Mouse (Mus musculus) right cerebral cortex, postnatal 36 days (tissue): ENCODE data around the gene Wfdc3.
A peak's percentile ranks its signal among the peaks of the same experiment; 100 is the strongest.

Experiments used
- DNase-seq, 2 experiments: peaks; one replicate each; pipeline ENCODE4 v3.0.0; 2022; ENCODE audit warnings: low spot score in 2 of 2, mixed read lengths in 1 of 2

The Wfdc3 gene

DNA sequence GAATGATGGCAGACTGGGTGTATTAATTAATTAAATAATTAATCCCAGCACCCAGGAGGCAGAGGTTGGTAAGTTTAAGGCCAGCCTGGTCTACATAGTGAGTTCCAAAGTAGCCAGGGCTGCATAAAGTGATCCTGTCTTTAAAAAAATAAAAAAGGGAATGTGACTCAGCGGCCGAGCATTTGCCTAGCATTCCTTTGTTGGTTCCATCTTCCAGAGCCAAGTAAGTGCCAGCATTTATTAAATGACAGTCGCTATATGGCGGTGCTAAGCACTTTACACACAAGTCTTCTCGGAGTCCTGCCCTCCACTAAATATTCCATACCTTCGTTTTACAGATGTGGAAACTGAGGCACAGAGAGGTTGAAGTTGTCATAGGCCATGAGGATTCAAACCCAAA is 30.4 kb upstream of the Wfdc3 start:
- DNase-seq = no peak

DNA sequence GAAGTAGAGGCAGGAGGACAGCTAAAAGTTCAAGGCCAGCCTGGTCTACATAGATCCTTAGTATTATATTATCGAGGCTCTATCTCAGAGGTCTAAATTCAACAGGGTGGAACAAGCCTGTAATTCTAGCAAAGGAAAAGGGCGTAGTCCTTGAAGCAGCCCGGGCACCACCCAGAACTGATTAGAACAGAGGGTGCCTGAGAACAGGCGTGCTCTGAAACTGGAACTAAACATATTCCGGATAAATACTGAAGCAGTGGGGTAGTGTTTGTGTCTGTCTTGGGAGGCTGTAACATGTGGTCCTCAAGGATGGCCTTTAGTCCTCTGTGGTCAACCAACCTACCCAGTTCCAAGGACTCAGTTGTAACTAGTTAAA is 28.2 kb upstream of the Wfdc3 start:
- DNase-seq = no peak

DNA sequence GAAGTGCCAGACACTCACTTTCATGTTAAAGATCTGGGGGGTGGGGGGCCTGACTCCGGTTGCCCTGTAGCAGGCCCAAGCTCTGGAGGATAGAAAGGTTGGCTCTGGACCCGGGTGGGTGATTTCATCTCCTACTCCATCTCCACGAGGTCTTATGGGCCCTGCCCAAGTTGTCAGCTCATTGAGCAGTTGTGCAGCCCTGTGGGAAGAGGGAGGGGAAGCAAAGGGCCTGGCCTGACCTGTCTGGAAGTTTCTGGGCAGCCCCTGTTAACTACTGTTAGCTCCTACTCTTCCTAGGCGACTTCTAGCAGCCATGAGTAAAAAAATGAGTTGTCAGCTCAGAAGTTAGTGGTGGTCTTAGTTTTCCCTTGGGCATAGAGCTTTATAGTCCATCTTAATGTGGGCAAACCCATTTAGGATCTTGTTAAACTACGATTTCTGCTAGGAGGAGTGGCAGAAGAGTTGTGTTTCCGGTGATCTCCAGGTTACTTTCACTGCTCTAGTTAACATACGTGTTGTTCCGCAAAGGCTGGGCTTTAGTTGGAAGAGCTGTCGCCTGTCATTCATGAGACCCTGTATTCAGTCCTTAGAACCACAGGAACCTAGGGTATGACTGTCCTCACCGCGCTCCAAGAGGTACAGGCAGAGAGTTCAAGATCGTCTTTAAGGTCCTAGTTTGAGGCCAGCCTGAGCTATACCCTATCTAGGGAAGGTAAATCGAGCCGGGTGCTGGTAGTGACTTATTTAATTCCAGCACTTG is 27.7 kb upstream of the Wfdc3 start:
- DNase-seq = no peak

DNA sequence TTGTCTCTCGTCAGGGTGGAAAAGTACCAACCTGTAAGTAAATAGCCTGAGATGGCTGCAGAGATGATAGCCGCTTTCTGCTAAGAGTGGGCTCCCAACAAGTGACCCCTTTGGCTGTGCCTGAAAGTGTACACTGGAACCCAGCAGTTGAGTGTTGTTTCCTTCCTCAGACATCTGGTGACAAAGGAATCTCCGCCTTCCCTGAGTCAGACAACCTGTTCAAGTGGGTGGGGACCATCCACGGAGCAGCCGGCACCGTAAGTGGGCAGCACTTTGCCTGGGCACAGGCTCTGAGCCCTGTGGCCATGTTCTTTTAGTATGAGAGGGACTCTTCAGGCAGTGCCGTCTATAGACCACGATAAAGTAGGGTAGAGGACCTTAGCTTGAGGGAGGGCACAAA is 25.4 kb upstream of the Wfdc3 start:
- no peak for DNase-seq

DNA sequence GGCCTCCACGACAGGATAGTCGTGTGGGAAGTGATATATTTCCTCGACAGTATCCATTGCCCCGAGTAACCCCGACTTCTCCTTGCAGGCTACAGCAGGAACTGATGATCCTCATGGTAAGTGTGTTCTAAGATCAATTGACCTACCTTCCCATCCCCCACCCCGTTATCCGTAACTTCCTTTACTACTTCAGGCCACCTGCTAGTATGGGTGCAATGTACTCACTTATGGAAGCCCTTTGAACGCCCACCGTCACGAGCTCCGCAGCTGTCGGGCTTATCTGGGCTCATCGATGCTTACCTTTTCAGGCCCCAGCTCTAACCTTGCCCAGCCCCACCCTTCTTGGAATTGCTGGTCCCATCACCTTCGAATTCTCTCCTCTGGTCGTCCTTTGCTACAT is 24.5 kb upstream of the Wfdc3 start:
- no peak for DNase-seq

DNA sequence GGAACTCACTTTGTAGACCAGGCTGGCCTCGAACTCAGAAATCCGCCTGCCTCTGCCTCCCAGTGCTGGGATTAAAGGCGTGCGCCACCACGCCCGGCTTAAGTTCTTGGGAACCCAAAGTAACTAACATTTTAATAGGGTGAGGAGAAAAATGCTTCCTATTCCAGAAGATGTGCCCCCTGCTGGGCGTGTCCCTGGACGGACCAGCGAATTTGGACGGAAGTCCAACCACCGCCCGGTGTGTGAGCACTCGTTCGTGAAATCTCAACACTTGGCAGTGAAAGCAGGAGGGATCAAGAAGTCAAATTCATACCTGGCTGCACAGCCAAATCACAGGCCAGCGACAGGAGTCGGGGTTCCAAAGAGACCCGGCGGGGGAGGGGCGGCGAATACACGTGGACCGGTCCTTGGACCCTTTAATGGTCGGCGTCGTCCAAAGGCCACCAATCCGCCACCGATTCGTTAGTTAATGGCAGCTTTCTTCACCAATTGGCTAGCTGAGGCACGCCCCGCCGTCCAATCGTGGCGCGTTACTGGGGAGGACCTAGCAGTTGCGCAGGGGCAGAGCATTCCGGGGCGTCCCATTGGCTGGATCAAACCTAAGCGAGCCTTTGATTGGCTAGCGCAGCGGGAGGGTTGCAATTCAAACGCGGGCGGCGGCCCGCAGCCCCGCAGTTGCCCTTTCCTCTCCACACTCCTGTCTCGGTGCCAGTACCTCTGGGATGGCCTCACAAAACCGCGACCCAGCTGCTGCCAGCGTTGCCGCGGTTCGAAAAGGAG is 23.7 kb upstream of the Wfdc3 start, which contains the start of gene Ube2c:
Gene Ube2c (plus strand): TSS at position 641 of the 780 bp plus-strand sequence.
- DNase-seq = peak; percentile 96 to 97

DNA sequence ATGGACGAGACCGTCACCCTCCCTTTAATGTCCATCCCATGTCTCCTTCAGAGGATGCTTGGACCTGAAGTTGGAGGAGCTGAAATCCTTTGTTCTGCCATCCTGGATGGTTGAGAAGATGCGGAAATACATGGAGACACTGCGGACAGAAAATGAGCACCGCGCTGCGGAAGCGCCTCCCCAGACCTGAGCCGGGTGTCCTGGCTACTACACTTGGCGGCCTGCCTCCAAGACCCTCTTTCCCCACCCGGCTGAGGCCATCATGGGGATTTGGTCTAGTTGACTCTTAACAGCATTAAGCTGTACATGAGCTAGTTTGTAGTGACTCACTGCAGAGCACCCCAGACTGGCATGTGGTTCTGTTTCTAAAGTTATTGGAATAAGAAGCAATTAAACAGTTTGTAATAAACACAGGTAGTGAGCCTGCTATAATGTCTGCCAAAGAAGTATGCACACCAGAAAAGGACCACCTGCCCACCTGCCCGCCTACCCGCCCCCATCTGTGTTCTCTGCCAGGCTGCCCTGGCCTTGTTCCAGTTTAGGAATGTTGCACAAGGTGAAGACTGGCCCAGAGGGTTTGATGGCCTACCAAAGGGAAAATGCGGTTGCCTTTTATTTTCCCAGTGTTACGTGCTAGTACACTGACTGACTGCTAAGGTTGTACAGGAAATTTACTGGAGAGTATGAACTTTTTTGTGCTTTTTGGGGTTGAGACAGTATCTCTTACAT is 22.2 kb upstream of the Wfdc3 start:
- no peak for DNase-seq

DNA sequence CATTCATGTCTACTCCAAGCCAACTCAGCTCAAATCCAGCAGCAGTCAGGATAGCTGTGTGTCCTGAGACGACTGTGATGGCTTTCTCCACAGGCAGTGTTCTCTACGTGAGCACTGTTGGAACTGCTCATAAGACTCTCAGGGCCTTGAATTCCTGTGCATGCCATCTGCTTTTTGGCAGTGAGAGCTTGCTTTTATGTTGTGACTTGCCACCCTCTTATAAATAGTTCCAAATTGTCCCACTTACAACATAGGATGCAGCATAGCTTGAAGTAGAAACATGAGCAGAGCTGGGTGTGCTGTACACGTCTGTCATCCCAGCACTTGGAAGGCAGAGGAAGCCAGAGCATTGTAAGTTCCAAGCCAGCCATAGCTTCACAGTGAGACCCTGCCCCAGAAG is 20.1 kb upstream of the Wfdc3 start:
- peak in 1 of 2 experiments; percentile 50 for DNase-seq

DNA sequence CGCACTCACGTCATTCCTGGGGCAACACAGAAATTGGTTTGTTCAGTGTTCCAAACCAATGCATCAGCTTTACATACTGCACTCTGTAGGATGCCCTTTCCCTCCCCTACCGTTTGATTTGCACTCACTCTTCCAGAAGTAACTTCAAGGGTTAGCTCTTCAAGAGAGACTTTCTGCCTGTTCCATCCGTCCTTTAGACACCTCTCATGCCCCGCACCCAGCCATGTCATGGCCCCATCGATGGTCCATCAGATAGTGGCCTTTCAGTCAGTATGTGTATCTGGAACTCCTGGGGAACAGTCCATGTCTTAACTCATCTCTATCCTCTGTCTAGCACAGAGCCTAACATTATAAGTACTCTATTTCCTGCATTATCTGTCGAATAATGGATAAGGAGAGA is 16.9 kb upstream of the Wfdc3 start:
- no peak for DNase-seq

DNA sequence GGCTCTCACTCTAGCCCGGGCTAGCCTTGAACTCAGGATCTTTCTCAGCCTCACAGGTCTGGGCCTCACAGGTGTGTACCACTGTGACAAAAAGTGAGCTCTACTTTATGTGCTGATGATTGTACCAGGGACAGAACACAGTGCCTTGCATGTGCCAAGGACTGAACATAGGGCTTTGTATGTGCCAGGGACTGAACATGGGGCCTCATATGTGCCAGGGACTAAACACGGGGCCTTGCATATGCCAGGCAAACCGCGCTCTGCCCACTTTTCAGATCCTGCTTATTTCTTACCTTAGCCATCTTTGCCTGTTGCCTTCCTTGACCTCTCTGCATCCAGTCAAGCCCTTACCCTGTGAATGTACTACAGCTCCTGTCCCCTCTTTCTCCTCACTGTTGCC is 16.2 kb upstream of the Wfdc3 start:
- no peak for DNase-seq

DNA sequence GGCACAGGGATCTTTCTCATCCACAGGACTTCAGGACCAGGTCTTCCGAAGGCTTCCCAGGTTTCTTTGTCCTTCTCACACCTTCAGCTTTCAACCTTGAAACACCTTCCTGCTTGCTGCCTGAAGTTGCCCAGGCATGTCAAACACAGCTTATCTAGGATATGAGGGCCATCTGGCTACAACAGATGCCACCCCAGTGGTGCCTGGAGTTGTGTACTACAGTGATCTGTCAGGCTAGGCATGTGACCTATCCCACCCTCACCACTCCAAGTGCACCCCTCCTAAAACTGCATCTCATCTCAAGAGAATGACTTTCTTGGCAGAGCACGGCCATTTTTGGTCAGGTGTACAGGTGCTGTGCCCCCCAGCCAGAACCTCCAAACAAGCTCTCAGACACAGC is 15.8 kb upstream of the Wfdc3 start:
- no peak for DNase-seq

DNA sequence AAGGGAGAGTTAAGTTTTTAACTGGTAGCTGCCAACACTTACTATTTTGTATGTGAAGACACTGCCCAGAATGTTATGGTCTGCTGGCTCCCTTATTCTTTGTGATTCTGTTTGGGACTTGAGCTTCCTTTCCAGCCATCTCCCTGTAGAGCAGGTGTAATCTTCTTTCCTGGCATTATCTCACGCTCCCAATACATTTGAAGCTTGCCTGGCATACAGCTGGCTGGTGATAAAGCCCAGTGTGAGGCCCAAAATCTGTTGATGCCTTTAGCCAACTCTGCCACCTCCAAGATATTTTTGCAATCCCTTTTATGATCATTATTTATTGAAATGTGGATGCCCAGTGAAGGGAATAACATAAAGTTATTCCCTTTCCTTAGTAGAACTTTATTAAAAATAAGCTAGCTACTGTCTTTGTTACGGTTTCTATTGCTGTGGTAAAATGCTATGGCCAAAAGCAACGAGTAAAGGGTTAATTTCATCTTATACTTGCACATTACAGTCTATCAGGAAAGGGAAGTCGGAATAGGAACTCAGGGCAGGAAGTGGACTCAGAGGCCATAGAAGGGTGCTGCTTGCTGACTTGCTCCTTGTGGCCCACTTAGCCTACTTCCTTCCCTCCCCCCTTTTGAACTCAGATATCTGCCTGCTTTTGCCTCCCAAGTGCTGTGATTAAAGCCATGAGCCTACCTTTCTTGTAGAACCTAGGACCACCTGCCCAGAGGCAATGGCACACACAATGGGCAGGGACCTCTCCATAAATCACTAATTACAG is 14.5 kb upstream of the Wfdc3 start:
- no peak for DNase-seq

DNA sequence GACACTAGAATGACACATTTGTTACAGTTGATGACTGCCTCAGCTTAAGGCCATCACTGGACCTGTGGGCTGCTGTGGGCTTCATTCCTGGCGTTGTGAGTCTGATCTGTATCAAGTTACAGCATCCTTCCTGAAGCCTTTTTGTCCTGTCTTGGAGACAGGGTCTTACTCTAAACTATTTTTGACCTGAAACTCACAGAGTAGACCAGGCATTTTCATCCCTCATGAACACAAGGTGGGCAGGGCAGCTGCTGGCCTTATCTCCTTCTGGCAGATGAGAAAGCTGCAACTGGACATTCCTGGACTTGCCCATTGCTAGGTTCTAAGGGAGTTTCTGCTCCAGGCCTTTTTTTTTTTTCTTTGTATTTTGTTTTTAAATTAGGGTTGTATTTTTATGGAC is 13.0 kb upstream of the Wfdc3 start:
- no peak for DNase-seq

DNA sequence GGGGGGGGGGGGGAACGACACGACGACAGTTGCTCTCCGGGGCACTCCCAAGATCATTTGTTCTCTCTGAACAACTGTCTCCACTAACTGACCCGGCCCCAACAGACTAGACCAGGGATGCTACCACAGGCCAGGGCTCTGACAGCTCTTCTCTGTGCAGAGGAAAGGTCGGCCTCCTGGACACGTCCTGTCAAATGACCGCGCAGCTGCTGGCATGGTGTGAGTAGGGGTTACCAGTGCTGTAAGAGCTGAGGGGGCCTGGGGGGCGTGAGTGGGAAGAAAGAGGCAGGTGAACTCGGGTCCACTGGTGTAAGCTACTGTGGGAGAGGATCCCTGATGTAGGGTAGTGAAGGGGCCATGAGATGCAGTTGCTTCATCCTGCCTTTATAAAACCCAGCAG is 12.1 kb upstream of the Wfdc3 start:
- no peak for DNase-seq

DNA sequence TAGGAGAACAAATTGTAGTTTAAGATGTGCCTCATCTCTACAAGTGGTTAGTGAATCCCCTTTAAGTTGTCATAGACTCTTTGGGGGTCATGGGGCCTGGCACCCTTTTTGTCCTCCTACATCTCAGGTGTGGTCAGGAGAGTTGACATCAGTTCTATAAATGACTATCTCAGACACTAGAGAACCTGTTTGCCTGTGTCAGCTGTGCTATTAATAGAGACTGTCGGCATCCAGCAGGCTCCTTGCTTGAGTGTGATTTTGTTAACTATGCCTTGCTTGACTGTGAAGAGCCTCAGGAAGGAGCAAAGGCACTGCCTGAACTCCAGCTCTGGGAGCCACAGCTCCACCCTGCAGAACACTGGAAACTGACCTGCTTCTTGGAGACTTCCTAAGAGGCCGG is 9.1 kb upstream of the Wfdc3 start:
- no peak for DNase-seq

DNA sequence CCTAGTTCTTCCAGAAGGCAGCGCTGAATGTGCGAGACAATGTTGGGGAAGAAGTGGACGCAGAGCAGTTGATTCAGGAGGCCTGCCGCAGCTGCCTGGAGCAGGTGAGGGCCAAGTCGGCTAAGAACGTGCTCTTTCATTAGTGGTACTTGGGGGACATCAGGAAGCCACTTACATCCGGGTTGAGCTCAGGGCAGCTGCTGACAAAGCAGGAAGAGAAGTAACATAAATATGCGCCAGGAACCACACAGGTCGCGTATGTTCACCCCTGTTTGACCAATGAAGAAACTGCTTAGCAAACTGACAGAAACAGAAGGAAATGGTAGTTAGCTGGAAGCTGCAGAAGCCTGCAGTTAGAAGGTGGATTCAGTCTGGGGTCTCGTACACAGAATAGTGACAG is 8.4 kb upstream of the Wfdc3 start:
- DNase-seq = no peak

DNA sequence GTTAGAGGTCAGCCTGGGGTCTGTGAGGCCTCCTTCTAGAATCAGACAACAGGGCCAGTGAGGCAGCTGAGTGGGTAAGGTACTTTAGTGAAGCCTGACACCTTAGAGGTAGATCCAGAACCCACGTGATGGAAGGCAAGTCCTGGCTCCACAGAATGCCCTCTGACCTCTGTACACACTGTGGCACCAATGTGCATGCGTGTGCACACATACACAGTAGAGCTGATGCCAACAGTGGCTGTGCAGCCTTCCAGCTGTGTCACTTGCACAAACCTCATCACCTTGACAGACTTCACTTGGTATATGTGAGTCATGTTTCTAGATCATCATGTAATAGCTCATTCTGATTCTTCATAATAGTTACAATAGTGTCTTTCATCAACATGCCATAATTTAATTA is 6.7 kb upstream of the Wfdc3 start:
- DNase-seq = no peak

DNA sequence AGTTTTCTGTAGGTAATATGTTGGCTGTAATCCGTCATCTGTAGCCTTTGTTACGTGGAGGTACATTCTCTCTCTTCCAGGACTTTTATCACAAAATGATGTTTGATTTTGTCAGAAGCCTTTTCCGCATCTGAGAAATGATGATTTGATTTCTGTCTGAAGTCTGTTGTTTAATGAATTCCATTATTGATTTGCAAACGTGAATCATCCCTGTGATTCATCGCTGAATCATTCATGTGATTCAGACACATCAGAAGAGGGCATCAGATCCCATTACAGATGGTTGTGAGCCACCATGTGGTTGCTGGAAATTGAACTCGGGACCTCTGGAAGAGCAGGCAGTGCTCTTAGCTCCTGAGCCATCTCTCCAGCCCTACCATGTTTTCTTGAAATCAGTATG is 3.3 kb upstream of the Wfdc3 start:
- DNase-seq = no peak

DNA sequence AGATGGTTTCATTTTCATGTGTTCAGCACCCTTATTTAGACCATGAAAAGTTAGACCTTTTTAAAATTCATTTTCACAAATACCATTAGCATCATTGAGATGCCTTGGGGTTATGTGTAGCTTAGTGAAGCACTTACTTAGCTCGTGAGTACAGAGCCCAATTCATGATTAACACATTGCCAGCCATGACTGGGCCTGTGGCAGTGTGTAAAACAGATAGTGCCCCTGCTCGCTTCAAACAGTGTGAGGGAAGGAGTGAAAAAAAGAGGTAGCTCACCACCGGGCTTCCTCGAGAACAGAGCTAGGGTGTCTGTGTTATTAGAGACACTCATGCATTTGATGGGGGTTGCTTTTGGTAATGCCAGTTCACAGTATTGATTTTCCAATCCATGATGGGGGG is 2.5 kb upstream of the Wfdc3 start:
- DNase-seq = no peak

DNA sequence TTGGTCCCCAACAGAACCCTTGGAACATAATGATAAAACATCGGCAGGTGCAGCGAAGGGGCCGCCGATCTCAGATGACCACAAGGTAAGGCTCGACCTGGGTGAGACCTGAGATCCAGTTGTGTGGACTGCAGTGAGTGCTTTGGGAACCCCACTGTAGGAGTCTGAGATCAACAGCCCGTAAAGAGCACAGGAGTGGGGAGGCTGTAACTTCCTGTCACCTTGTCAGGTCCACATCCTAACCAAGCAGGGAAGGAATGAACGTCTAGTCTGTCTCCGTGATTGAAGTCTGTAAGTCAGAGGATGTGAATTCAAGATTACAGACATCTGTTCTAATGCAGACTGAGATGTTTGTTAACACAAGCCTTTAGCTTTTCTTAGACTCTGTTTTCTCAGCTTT is 962 bp upstream of the Wfdc3 start:
- no peak for DNase-seq

DNA sequence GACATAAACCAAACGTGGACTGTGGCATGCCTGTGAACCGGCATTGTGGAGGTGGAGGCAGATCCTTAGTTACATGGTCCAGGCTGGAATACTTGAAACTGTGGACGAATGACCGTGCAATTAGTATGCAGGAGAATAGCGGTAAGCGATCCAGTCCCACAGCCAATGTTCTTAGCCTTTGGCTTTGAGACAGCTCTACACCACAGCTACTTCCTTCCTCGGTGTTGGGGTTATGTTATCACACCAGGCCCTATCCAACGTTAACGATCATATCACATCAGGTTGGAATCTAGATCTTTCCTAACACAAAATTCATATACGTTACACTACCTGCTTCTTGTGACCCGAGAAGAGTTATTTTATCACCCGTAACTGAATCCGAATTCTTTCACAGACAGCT is 744 bp downstream of the Wfdc3 start:
- no peak for DNase-seq

DNA sequence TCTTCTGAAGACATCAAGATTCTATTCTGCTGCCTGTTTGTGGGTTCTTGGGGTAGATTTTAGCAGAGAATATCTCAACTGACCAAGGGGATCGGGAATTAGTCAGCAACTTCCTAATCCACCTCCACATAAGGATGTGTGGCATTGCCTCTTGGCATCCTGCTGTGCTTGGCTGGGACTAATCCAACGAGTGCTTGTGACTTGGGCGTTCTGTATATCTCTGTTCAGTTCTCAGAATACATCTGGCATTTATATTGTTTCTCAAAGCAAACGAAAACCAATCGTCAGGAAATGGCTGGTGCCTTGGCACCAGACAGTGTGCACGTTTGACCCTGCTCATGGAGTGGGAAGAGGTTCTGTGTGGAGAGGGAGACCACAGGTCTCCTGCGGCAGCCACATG is 5.9 kb downstream of the Wfdc3 start:
- DNase-seq = no peak
